Mouse (Mus musculus) heart, adult 2 months (tissue): Measurements from ENCODE around the gene Rxra.

Experiments
- CTCF ChIP-seq: fragments of 200-600 bp; IDR thresholded peaks from 2 replicates; pipeline ENCODE4 v1.8.1; 2022; ENCODE audit warnings: antibody characterized with exemption, mild to moderate bottlenecking, moderate library complexity
- POLR2A ChIP-seq: fragments of 200-500 bp; IDR thresholded peaks from 2 replicates; pipeline ENCODE4 v1.6.1; 2011; ENCODE audit warnings: mild to moderate bottlenecking, low read depth, low read length, control low read depth; ENCODE audit not compliant: insufficient read depth

- TF ChIP-seq CTCF (no peak), POLR2A (no peak)
These were observed 52.0 kb downstream of the Rxra start for GRCm38 (mm10) chr2:27727994-27728854.
